Mouse (Mus musculus): ENCODE measurements around the gene Abcc12.

GRCm38 (mm10) chr8:86586058-86586457, 5.6 kb upstream of the Abcc12 start:
- TF ChIP-seq FLI1 (IDR thresholded peaks at IDR 0.05; ENCODE audit: low read length) = no peak
- TF ChIP-seq GATA1 (IDR thresholded peaks at IDR 0.05; ENCODE audit: borderline replicate concordance, low read length) = no peak

Data from megakaryocyte, embryonic 14.5 days (primary cell).